Mouse (Mus musculus) liver, postnatal 0 days (tissue): ENCODE results near the gene Rcn2.

Experiments
- CTCF ChIP-seq: sonication (generic); IDR thresholded peaks from 2 replicates; pipeline ENCODE4 v1.5.1; 2016; ENCODE audit warnings: antibody characterized with exemption, low read depth
- EP300 ChIP-seq: IDR thresholded peaks from 2 replicates; pipeline ENCODE4 v1.6.1; 2016; ENCODE audit warnings: antibody characterized with exemption, low read depth, mild to moderate bottlenecking

GRCm38 (mm10) chr9:56074863-56075262 lies 33.2 kb downstream of the Rcn2 start:
- TF ChIP-seq CTCF = no peak
- no peak for TF ChIP-seq EP300
